8 mouse cellular contexts compared by ENCODE assay signal in genomic region chr2:20969201-20970200, GRCm38 (mm10). TPM values are rescaled to one million over a fixed set of nuclear protein-coding genes. Genes with fewer than 3 reads are reported as not detected.
A peak's percentile ranks its signal among the peaks of the same experiment; 100 is the strongest.
DNase-seq lines count a peak whose midpoint lies in the region; ATAC-seq lines count a peak whose summit lies in the region.

No protein-coding gene starts in this region.

- H3K4me2 ChIP-seq in hindbrain, embryonic 11.5 days (replicated peaks; ENCODE audit: low read depth, low read length) = peak overlapping the region; percentile 61

- no peaks in the 10 kb centered on the region for H3K4me1 ChIP-seq in hindbrain, embryonic 11.5 days (replicated peaks; ENCODE audit: control insufficient read depth, insufficient read depth, low read length)

- peak overlapping the region; percentile 91 for H3K4me3 ChIP-seq in hindbrain, embryonic 11.5 days (ENCODE audit: low read depth, low read length)

- H3K27me3 ChIP-seq in hindbrain, embryonic 11.5 days (ENCODE audit: control insufficient read depth, insufficient read depth, low read length) = no peaks in the 10 kb centered on the region

- H3K27ac ChIP-seq in hindbrain, embryonic 11.5 days (ENCODE audit: low read depth, low read length) = peak overlapping the region; percentile 99

- no peaks in the 10 kb centered on the region for H3K9me3 ChIP-seq in hindbrain, embryonic 11.5 days (ENCODE audit: control insufficient read depth, low read length)

- WGBS in hindbrain, embryonic 11.5 days = under 1% methylated on average over 48 of the region's 49 CpGs

- H3K9ac ChIP-seq in hindbrain, embryonic 11.5 days (ENCODE audit: low read depth, low read length) = peak overlapping the region; percentile 100

- H3K36me3 ChIP-seq in hindbrain, embryonic 11.5 days (ENCODE audit: control insufficient read depth, insufficient read depth, low read length) = no peaks in the 10 kb centered on the region

- peak; percentile 96 for ATAC-seq in hindbrain, embryonic 11.5 days (ENCODE audit: low FRiP score)

- DNase-seq in Muller cell, postnatal 12 days (ENCODE audit: inconsistent ontology term) = peak; percentile 97
- peak; percentile 98 for DNase-seq in cerebellum, adult 9-11 months
- DNase-seq in frontal cortex, adult 2 months (ENCODE audit: extremely low spot score in 1 of 2, low spot score in 1 of 2) = peak; percentile 97 to 98
- peak; percentile 94 for DNase-seq in hindbrain, embryonic 11.5 days (ENCODE audit: low spot score)
- DNase-seq in layer of hippocampus, postnatal 10 days (ENCODE audit: low spot score in 2 of 2) = peak; percentile 92 to 95
- peak; percentile 97 for DNase-seq in lung, postnatal 10 days
- DNase-seq in ovary, postnatal 36 days (ENCODE audit: low spot score) = peak; percentile 92
- DNase-seq in thymus, postnatal 25 days = peak; percentile 89

RNA-seq across cellular contexts. Expression of gene Arhgap21, which starts 0.8 kb away (rescaled TPM):
- 112 and 131 TPM in 2 replicates for polyA plus RNA-seq in frontal cortex, adult 2 months (2012; rRNA removed)
- 56.8 and 69.4 TPM in 2 replicates for polyA plus RNA-seq in hindbrain, embryonic 11.5 days (2014; fragmentation: Nextera tagmentation; extraction: Ambion mirVana)
- total RNA-seq in layer of hippocampus, postnatal 10 days (2021) = 100 to 1,000 TPM; 305 to 313 TPM

Comparison
In these comparisons a context has a peak if more than half of its experiments do, and no peak if none do; other contexts are left out.
1. Peak in every context shown above with its lines: DNase-seq, ATAC-seq, H3K4me3 ChIP-seq and H3K27ac ChIP-seq.